Mouse (Mus musculus) midbrain, embryonic 14.5 days (tissue): ENCODE measurements around the gene Itga10. TPM values are rescaled to one million over a fixed set of nuclear protein-coding genes. Genes with fewer than 3 reads are reported as not detected.
"Not testable (repeated sequence)": the region's sequence is repeated elsewhere in the genome, so short reads cannot be mapped to it uniquely, and the experiment has no call there.

Source experiments
- ATAC-seq: fragments of 200-750 bp; cut with Nextera tagmentation; 2 replicates; pipeline ENCODE4 v1.8.0; 2017; ENCODE audit warnings: moderate number of reproducible peaks, moderate library complexity; ENCODE audit not compliant: low FRiP score, low TSS enrichment
- DNase-seq: peaks from one replicate; pipeline ENCODE4 v3.0.0-alpha.2; 2015
- H3K27ac ChIP-seq: fragments of 300-500 bp; sonication (generic); replicated peaks from 2 replicates; pipeline ENCODE4 v1.5.1; 2014; ENCODE audit warnings: mild to moderate bottlenecking, low read depth, low read length, moderate library complexity
- H3K27me3 ChIP-seq: fragments of 300-500 bp; sonication (generic); 2 replicates; pipeline ENCODE4 v1.6.1; 2014; ENCODE audit warnings: low read length, control low read depth, mixed read lengths; ENCODE audit not compliant: control insufficient read depth, insufficient read depth
- H3K36me3 ChIP-seq: fragments of 300-500 bp; sonication (generic); 2 replicates; pipeline ENCODE4 v1.6.1; 2014; ENCODE audit warnings: low read length, control low read depth; ENCODE audit not compliant: control insufficient read depth, insufficient read depth
- H3K4me1 ChIP-seq: fragments of 300-500 bp; sonication (generic); 2 replicates; pipeline ENCODE4 v1.6.1; 2014; ENCODE audit warnings: mild to moderate bottlenecking, antibody characterized with exemption, low read length, control low read depth; ENCODE audit not compliant: control insufficient read depth, insufficient read depth
- H3K4me2 ChIP-seq: fragments of 300-500 bp; sonication (generic); 2 replicates; pipeline ENCODE4 v1.6.1; 2014; ENCODE audit warnings: mild to moderate bottlenecking, low read length, moderate library complexity
- H3K4me3 ChIP-seq: fragments of 300-500 bp; sonication (generic); replicated peaks from 2 replicates; pipeline ENCODE4 v1.5.1; 2014; ENCODE audit warnings: low read depth, low read length
- H3K9ac ChIP-seq: fragments of 300-500 bp; sonication (generic); replicated peaks from 2 replicates; pipeline ENCODE4 v1.6.1; 2014; ENCODE audit warnings: mild to moderate bottlenecking, low read length, moderate library complexity
- H3K9me3 ChIP-seq: fragments of 300-500 bp; sonication (generic); 2 replicates; pipeline ENCODE4 v1.6.1; 2016; ENCODE audit warnings: low read length, control low read depth, mixed read lengths; ENCODE audit not compliant: control insufficient read depth
- WGBS: fragments of 180-500 bp; shearing (Covaris S2); extraction: QIAGEN DNeasy Blood & Tissue Kit; methylation state at CpG from one replicate; pipeline ENCODE4 v1.1.7; 2014; 5-methylcytosine and 5-hydroxymethylcytosine counted together
- polyA plus RNA-seq: library from polyadenylated mRNA; unstranded; fragments of >200 nt; fragmentation: Nextera tagmentation; extraction: Ambion mirVana; gene quantifications from 2 replicates; pipeline ENCODE4 v1.2.1, GENCODE M21; 2014

Itga10 gene
- polyA plus RNA-seq, 1 experiment from 2014 or later: 0.84 TPM

GRCm38 (mm10) chr3:96647365-96647764 lies 2.0 kb downstream of the Itga10 start:
- H3K27ac ChIP-seq: no peak overlapping the region
- H3K4me2 ChIP-seq: no peak overlapping the region
- no peak overlapping the region for H3K4me3 ChIP-seq
- H3K27me3 ChIP-seq: no peaks in the 10 kb centered on the region
- 79% methylated on average over 3 of the region's 3 CpGs for WGBS
- H3K9me3 ChIP-seq: no peaks in the 10 kb centered on the region
- DNase-seq (no peak), ATAC-seq (no peak)
- no peaks in the 10 kb centered on the region for H3K4me1 ChIP-seq
- no peak overlapping the region for H3K9ac ChIP-seq
- peaks cover 21% of the 10 kb centered on the region for H3K36me3 ChIP-seq

GRCm38 (mm10) chr3:96660901-96661300 lies 15.5 kb downstream of the Itga10 start:
- Histone ChIP-seq H3K4me3 (no peak overlapping the region), H3K27ac (no peak overlapping the region), H3K4me2 (no peak overlapping the region), H3K9me3 (no peaks in the 10 kb centered on the region), H3K36me3 (no peaks in the 10 kb centered on the region), H3K4me1 (no peaks in the 10 kb centered on the region; the same call in 1 of the 2 replicates), H3K9ac (no peak overlapping the region), H3K27me3 (no peaks in the 10 kb centered on the region)
- 93% methylated on average over 2 of the region's 2 CpGs for WGBS
- DNase-seq: no peak
- no peak for ATAC-seq

GRCm38 (mm10) chr3:96662731-96663316 lies 17.4 kb downstream of the Itga10 start:
- H3K9ac ChIP-seq: peak overlapping the region; percentile 42; the same call in 1 of the 2 replicates
- DNase-seq: peak; percentile 29
- peak overlapping the region; percentile 32 for H3K4me3 ChIP-seq
- H3K36me3 ChIP-seq: no peaks in the 10 kb centered on the region
- peak overlapping the region; percentile 59 for H3K4me2 ChIP-seq
- no peaks in the 10 kb centered on the region; the same call in 1 of the 2 replicates for H3K4me1 ChIP-seq
- H3K27me3 ChIP-seq: no peaks in the 10 kb centered on the region
- ATAC-seq: no peak
- no peaks in the 10 kb centered on the region for H3K9me3 ChIP-seq
- H3K27ac ChIP-seq: peak overlapping the region; percentile 16
- WGBS: 57% methylated on average over 8 of the region's 8 CpGs

- Histone ChIP-seq H3K4me1 (no peaks in the 10 kb centered on the region; the same call in 1 of the 2 replicates), H3K27ac (peak overlapping the region; percentile 16), H3K9me3 (no peaks in the 10 kb centered on the region), H3K9ac (peak overlapping the region; percentile 42), H3K4me3 (peak overlapping the region; percentile 32), H3K36me3 (no peaks in the 10 kb centered on the region), H3K4me2 (peak overlapping the region; percentile 59), H3K27me3 (no peaks in the 10 kb centered on the region)
- 7% methylated on average over 15 of the region's 18 CpGs for WGBS
- DNase-seq (peak; percentile 91), ATAC-seq (peak; percentile 77; the same call in 1 of the 2 replicates)
Measured at GRCm38 (mm10) chr3:96663432-96664239, 18.3 kb downstream of the Itga10 start.

- 92% methylated on average over 7 of the region's 7 CpGs for WGBS
- H3K36me3 ChIP-seq, H3K9ac ChIP-seq, H3K4me1 ChIP-seq, DNase-seq, H3K27ac ChIP-seq, H3K4me3 ChIP-seq, ATAC-seq, H3K9me3 ChIP-seq, H3K4me2 ChIP-seq, H3K27me3 ChIP-seq: not testable (repeated sequence)
Measured at GRCm38 (mm10) chr3:96665732-96666363, 20.5 kb downstream of the Itga10 start.

GRCm38 (mm10) chr3:96666916-96667315 lies 21.5 kb downstream of the Itga10 start:
- 95% methylated on average over 5 of the region's 5 CpGs for WGBS
- Histone ChIP-seq H3K36me3 (no peaks in the 10 kb centered on the region), H3K27me3 (peaks cover 7% of the 10 kb centered on the region), H3K4me3 (no peak overlapping the region), H3K27ac (no peak overlapping the region), H3K4me2 (no peak overlapping the region), H3K4me1 (peaks cover 7% of the 10 kb centered on the region; the same call in 1 of the 2 replicates), H3K9me3 (no peaks in the 10 kb centered on the region), H3K9ac (no peak overlapping the region)
- DNase-seq (no peak), ATAC-seq (no peak)

GRCm38 (mm10) chr3:96667316-96667715 lies 21.9 kb downstream of the Itga10 start:
- Histone ChIP-seq H3K9me3 (no peaks in the 10 kb centered on the region), H3K4me2 (no peak overlapping the region), H3K4me1 (peaks cover 7% of the 10 kb centered on the region; the same call in 1 of the 2 replicates), H3K27me3 (peaks cover 7% of the 10 kb centered on the region), H3K36me3 (no peaks in the 10 kb centered on the region), H3K27ac (no peak overlapping the region), H3K4me3 (no peak overlapping the region), H3K9ac (no peak overlapping the region)
- DNase-seq (no peak), ATAC-seq (no peak)
- 47% methylated on average over 1 of the region's 1 CpGs for WGBS

- Histone ChIP-seq H3K9me3 (no peaks in the 10 kb centered on the region), H3K9ac (no peak overlapping the region), H3K4me1 (0 out of 2 replicates have a peak, but pooled peaks cover 7% of the 10 kb centered on the region), H3K4me2 (no peak overlapping the region), H3K4me3 (no peak overlapping the region), H3K27me3 (peaks cover 7% of the 10 kb centered on the region), H3K27ac (no peak overlapping the region), H3K36me3 (no peaks in the 10 kb centered on the region)
- 95% methylated on average over 5 of the region's 5 CpGs for WGBS
- no peak for DNase-seq
- no peak for ATAC-seq
Measured at GRCm38 (mm10) chr3:96668424-96669067, 23.2 kb downstream of the Itga10 start.
